Mouse (Mus musculus): ENCODE data around the gene Rbm18. TPM values are rescaled to one million over a fixed set of nuclear protein-coding genes. Genes with fewer than 3 reads are reported as not detected.

The Rbm18 gene
- polyA plus RNA-seq, 1 experiment from 2014 or later: 29.9 TPM

GRCm38 (mm10) chr2:36103555-36104367, 32.8 kb downstream of the Rbm18 start:
- no peak overlapping the region for H3K27ac ChIP-seq
- H3K9ac ChIP-seq: no peak overlapping the region
- H3K4me2 ChIP-seq: peak overlapping the region; percentile 64
- H3K27me3 ChIP-seq (replicated peaks): peaks cover 100% of the 10 kb centered on the region
- peaks cover 26% of the 10 kb centered on the region; the same call in 1 of the 2 replicates for H3K4me1 ChIP-seq
- no peaks in the 10 kb centered on the region for H3K9me3 ChIP-seq (replicated peaks)
- no peak for ATAC-seq
- WGBS (ENCODE audit: insufficient replicate concordance): 2% methylated on average over 38 of the region's 38 CpGs
- peak overlapping the region; percentile 23; the same call in 1 of the 2 replicates for H3K4me3 ChIP-seq
- no peaks in the 10 kb centered on the region for H3K36me3 ChIP-seq

- no peaks in the 10 kb centered on the region for H3K9me3 ChIP-seq (replicated peaks)
- H3K4me2 ChIP-seq: peak overlapping the region; percentile 64
- no peaks in the 10 kb centered on the region for H3K36me3 ChIP-seq
- H3K9ac ChIP-seq: no peak overlapping the region
- H3K27ac ChIP-seq: no peak overlapping the region
- H3K4me1 ChIP-seq: peaks cover 26% of the 10 kb centered on the region; the same call in 1 of the 2 replicates
- H3K27me3 ChIP-seq (replicated peaks): peaks cover 100% of the 10 kb centered on the region
- no peak overlapping the region for H3K4me3 ChIP-seq
- no peak for ATAC-seq
- 3% methylated on average over 21 of the region's 21 CpGs for WGBS (ENCODE audit: insufficient replicate concordance)
Measured at GRCm38 (mm10) chr2:36103069-36103554, 33.5 kb downstream of the Rbm18 start.

- H3K4me3 ChIP-seq: no peak overlapping the region; the same call in 1 of the 2 replicates
- H3K27ac ChIP-seq: no peak overlapping the region
- H3K4me2 ChIP-seq: peak overlapping the region; percentile 64; the same call in 1 of the 2 replicates
- no peaks in the 10 kb centered on the region for H3K36me3 ChIP-seq
- peaks cover 26% of the 10 kb centered on the region; the same call in 1 of the 2 replicates for H3K4me1 ChIP-seq
- H3K27me3 ChIP-seq (replicated peaks): peaks cover 100% of the 10 kb centered on the region
- H3K9ac ChIP-seq: no peak overlapping the region
- H3K9me3 ChIP-seq (replicated peaks): no peaks in the 10 kb centered on the region
- WGBS (ENCODE audit: insufficient replicate concordance): 4% methylated on average over 21 of the region's 21 CpGs
- ATAC-seq: no peak
Measured at GRCm38 (mm10) chr2:36102559-36102946, 34.0 kb downstream of the Rbm18 start.

- Histone ChIP-seq H3K4me1 (peaks cover 26% of the 10 kb centered on the region; the same call in 1 of the 2 replicates), H3K27ac (no peak overlapping the region), H3K4me2 (peak overlapping the region; percentile 64; the same call in 1 of the 2 replicates), H3K9ac (no peak overlapping the region), H3K4me3 (no peak overlapping the region), H3K27me3 (replicated peaks) (peaks cover 100% of the 10 kb centered on the region), H3K9me3 (replicated peaks) (no peaks in the 10 kb centered on the region), H3K36me3 (no peaks in the 10 kb centered on the region)
- 12% methylated on average over 28 of the region's 28 CpGs for WGBS (ENCODE audit: insufficient replicate concordance)
- no peak for ATAC-seq
Measured at GRCm38 (mm10) chr2:36101866-36102558, 34.6 kb downstream of the Rbm18 start.

- H3K27ac ChIP-seq: no peak overlapping the region
- WGBS (ENCODE audit: insufficient replicate concordance): 22% methylated on average over 6 of the region's 6 CpGs
- H3K9me3 ChIP-seq (replicated peaks): no peaks in the 10 kb centered on the region
- no peak overlapping the region for H3K4me3 ChIP-seq
- peaks cover 100% of the 10 kb centered on the region for H3K27me3 ChIP-seq (replicated peaks)
- peaks cover 19% of the 10 kb centered on the region; the same call in 1 of the 2 replicates for H3K4me1 ChIP-seq
- H3K9ac ChIP-seq: no peak overlapping the region
- no peak overlapping the region for H3K4me2 ChIP-seq
- H3K36me3 ChIP-seq: no peaks in the 10 kb centered on the region
- no peak for ATAC-seq
Measured at GRCm38 (mm10) chr2:36099739-36100138, 36.8 kb downstream of the Rbm18 start.

- no peaks in the 10 kb centered on the region for H3K9me3 ChIP-seq (replicated peaks)
- WGBS (ENCODE audit: insufficient replicate concordance): 19% methylated on average over 5 of the region's 5 CpGs
- H3K4me1 ChIP-seq: 0 out of 2 replicates have a peak, but pooled peaks cover 8% of the 10 kb centered on the region
Measured at GRCm38 (mm10) chr2:36098021-36098420, 38.6 kb downstream of the Rbm18 start.

GRCm38 (mm10) chr2:36097129-36097815, 39.3 kb downstream of the Rbm18 start:
- Histone ChIP-seq H3K27ac (no peak overlapping the region), H3K36me3 (no peaks in the 10 kb centered on the region), H3K9me3 (replicated peaks) (no peaks in the 10 kb centered on the region), H3K4me2 (no peak overlapping the region), H3K27me3 (replicated peaks) (peaks cover 100% of the 10 kb centered on the region), H3K4me1 (peaks cover 2% of the 10 kb centered on the region; the same call in 1 of the 2 replicates), H3K4me3 (no peak overlapping the region), H3K9ac (no peak overlapping the region)
- no peak for ATAC-seq
- 10% methylated on average over 18 of the region's 18 CpGs for WGBS (ENCODE audit: insufficient replicate concordance)

More at GRCm38 (mm10) chr2:36098021-36098420, 38.6 kb downstream of the Rbm18 start:
- peaks cover 100% of the 10 kb centered on the region for H3K27me3 ChIP-seq (replicated peaks)
- no peak overlapping the region for H3K4me2 ChIP-seq
- H3K36me3 ChIP-seq: no peaks in the 10 kb centered on the region
- no peak overlapping the region for H3K4me3 ChIP-seq
- no peak overlapping the region for H3K9ac ChIP-seq
- H3K27ac ChIP-seq: no peak overlapping the region
- no peak for ATAC-seq

- no peaks in the 10 kb centered on the region for H3K9me3 ChIP-seq (replicated peaks)
- no peaks in the 10 kb centered on the region for H3K36me3 ChIP-seq
- no peak overlapping the region for H3K4me2 ChIP-seq
- no peak overlapping the region for H3K27ac ChIP-seq
- H3K4me1 ChIP-seq: peaks cover 16% of the 10 kb centered on the region
- no peak overlapping the region for H3K4me3 ChIP-seq
- 8% methylated on average over 31 of the region's 31 CpGs for WGBS (ENCODE audit: insufficient replicate concordance)
- H3K9ac ChIP-seq: no peak overlapping the region
- ATAC-seq: no peak
- H3K27me3 ChIP-seq (replicated peaks): peaks cover 100% of the 10 kb centered on the region
Measured at GRCm38 (mm10) chr2:36093914-36094475, 42.6 kb downstream of the Rbm18 start.

GRCm38 (mm10) chr2:36093301-36093700, 43.3 kb downstream of the Rbm18 start:
- ATAC-seq: no peak
- 31% methylated on average over 7 of the region's 7 CpGs for WGBS (ENCODE audit: insufficient replicate concordance)

GRCm38 (mm10) chr2:36092748-36093147, 43.8 kb downstream of the Rbm18 start:
- no peaks in the 10 kb centered on the region for H3K9me3 ChIP-seq (replicated peaks)
- no peak overlapping the region for H3K27ac ChIP-seq
- no peak overlapping the region for H3K4me2 ChIP-seq
- peaks cover 98% of the 10 kb centered on the region for H3K27me3 ChIP-seq (replicated peaks)
- peaks cover 16% of the 10 kb centered on the region for H3K4me1 ChIP-seq
- H3K4me3 ChIP-seq: no peak overlapping the region
- no peaks in the 10 kb centered on the region for H3K36me3 ChIP-seq
- no peak overlapping the region for H3K9ac ChIP-seq
- WGBS (ENCODE audit: insufficient replicate concordance): 10% methylated on average over 4 of the region's 4 CpGs
- ATAC-seq: no peak

More at GRCm38 (mm10) chr2:36093301-36093700, 43.3 kb downstream of the Rbm18 start:
- H3K27ac ChIP-seq: no peak overlapping the region
- peaks cover 16% of the 10 kb centered on the region for H3K4me1 ChIP-seq
- no peaks in the 10 kb centered on the region for H3K36me3 ChIP-seq
- no peaks in the 10 kb centered on the region for H3K9me3 ChIP-seq (replicated peaks)
- H3K4me3 ChIP-seq: no peak overlapping the region
- H3K4me2 ChIP-seq: no peak overlapping the region
- H3K9ac ChIP-seq: no peak overlapping the region
- H3K27me3 ChIP-seq (replicated peaks): peaks cover 99% of the 10 kb centered on the region

All from liver, embryonic 12.5 days (tissue).